Mouse (Mus musculus) G1E (cell line): ENCODE data around the gene Fbxw11. TPM values are rescaled to one million over a fixed set of nuclear protein-coding genes. Genes with fewer than 3 reads are reported as not detected.

Source experiments
- ATAC-seq: 2 replicates; pipeline ENCODE4 v1.8.0; 2016; ENCODE audit warnings: mild to moderate bottlenecking; ENCODE audit not compliant: insufficient number of reproducible peaks, poor library complexity, low FRiP score, severe bottlenecking; ENCODE audit errors: extremely low read depth
- DNase-seq: peaks from one replicate; pipeline ENCODE4 v3.0.0; 2012; ENCODE audit warnings: low spot score
- H3K27me3 ChIP-seq: 2 replicates; pipeline ENCODE4 v1.6.1; 2012; ENCODE audit warnings: mild to moderate bottlenecking, low read length, inconsistent platforms; ENCODE audit not compliant: insufficient read depth
- H3K36me3 ChIP-seq: replicated peaks from 2 replicates; pipeline ENCODE3; 2012; ENCODE audit warnings: mild to moderate bottlenecking, inconsistent platforms
- H3K4me1 ChIP-seq: 2 replicates; pipeline ENCODE4 v1.6.1; 2012; ENCODE audit warnings: low read depth, low read length, inconsistent platforms, mixed read lengths; ENCODE audit not compliant: insufficient read depth
- H3K4me3 ChIP-seq: 2 replicates; pipeline ENCODE4 v1.5.1; 2012; ENCODE audit warnings: low read depth, mild to moderate bottlenecking, inconsistent platforms, low read length, moderate library complexity, mixed read lengths
- H3K9me3 ChIP-seq: replicated peaks from 2 replicates; pipeline ENCODE4 v1.6.1; 2012; ENCODE audit warnings: inconsistent platforms
- CTCF ChIP-seq: IDR thresholded peaks from 2 replicates; pipeline ENCODE4 v1.5.1; 2012; ENCODE audit warnings: low read depth, low read length, inconsistent platforms, mixed read lengths
- GATA1 ChIP-seq: IDR thresholded peaks from 2 replicates; pipeline ENCODE4 v1.6.1; 2012; ENCODE audit warnings: borderline replicate concordance, low read length, inconsistent platforms, mixed read lengths
- GATA2 ChIP-seq: IDR thresholded peaks from 2 replicates; pipeline ENCODE4 v1.6.1; 2012; ENCODE audit warnings: low read depth, low read length, inconsistent platforms, borderline replicate concordance
- POLR2AphosphoS5 ChIP-seq: IDR thresholded peaks from 2 replicates; pipeline ENCODE4 v1.6.1; 2012; ENCODE audit warnings: low read depth, low read length, inconsistent platforms; ENCODE audit not compliant: insufficient replicate concordance
- TAL1 ChIP-seq: conservative IDR thresholded peaks from 2 replicates; pipeline ENCODE4 v1.6.1; 2012; ENCODE audit warnings: low read depth, low read length, inconsistent platforms, mixed read lengths
- polyA plus RNA-seq: library from polyadenylated mRNA; stranded (reverse); fragments of >175 nt; gene quantifications from 2 replicates; pipeline ENCODE4 v1.2.3, GENCODE M21; 2012
- total RNA-seq, 2 experiments: library from RNA; stranded (forward) in 1 of 2; stranded (reverse) in 1 of 2; fragments of 200-1000 nt in 1 of 2; fragments of >200 nt in 1 of 2; fragmentation: Nextera tagmentation in 1 of 2; gene quantifications; 2 replicates each; pipeline ENCODE4 v1.2.3; 2014 to 2017

Fbxw11 gene
- total and polyA plus RNA-seq, 3 experiments: 16.9 to 53.7 (median 39.8) TPM

DNA sequence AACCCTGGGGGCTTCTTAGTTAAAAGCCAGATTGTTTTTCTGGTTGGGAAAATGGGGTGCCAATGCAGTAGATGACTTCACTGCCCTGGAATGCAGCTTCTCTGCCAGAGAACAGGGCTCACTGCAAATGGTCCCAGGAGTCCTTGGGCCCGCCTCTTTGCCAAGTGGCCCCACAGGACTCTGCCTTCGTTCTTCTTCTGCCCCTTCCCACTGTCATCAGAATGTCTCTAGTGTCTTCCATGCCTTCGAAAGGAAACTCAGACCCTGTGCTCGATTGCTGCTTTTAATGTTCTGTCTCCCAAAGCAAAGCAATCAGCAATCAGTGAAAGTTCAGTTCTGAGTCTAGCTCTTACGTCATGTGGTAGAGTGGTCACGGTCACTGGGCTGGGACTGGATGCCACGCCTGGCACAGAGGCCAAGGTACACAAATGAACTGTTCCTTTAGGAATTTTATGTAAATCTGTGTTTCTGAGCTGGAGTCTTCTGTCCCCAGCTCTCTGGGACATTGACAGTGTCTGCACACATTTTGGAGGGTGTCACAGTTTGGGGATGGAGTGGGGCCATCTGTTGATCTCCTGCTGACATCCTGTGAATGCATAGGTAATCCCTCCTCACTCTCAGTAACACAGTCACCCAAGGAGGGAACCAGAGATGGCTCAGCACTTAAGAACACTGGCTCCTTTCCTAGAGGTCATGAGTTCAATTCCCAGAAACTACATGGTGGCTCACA lies 37.2 kb upstream of the Fbxw11 start:
- no peak for TF ChIP-seq CTCF
- no peak for TF ChIP-seq GATA2
- TF ChIP-seq POLR2AphosphoS5: no peak
- no peak for TF ChIP-seq TAL1
- Histone ChIP-seq H3K4me3 (no peak overlapping the region), H3K27me3 (no peaks in the 10 kb centered on the region), H3K36me3 (peaks cover 53% of the 10 kb centered on the region), H3K4me1 (0 out of 2 replicates have a peak, but pooled peaks cover 5% of the 10 kb centered on the region), H3K9me3 (no peaks in the 10 kb centered on the region)
- ATAC-seq (no peak), DNase-seq (no peak)

DNA sequence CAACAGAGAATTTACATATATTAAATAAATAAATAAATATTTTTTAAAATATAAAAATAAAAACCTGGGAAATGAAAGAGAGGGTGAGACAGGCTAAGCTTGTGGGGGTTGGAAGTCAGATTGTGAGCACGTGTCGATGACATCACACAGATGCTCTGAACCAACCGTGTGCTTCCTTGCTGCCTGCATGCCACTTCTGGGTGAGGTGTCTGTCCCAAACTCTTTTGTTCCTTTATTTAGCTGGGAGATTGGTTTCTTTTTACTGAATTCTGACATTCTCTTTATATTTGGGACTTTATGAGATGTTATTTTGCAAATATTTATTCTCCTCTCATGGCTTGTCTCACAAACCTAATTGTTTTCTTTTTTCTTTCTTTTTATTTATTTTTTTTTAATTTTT lies 36.6 kb upstream of the Fbxw11 start:
- no peaks in the 10 kb centered on the region for H3K27me3 ChIP-seq
- no peaks in the 10 kb centered on the region for H3K9me3 ChIP-seq
- no peak for ATAC-seq
- no peak overlapping the region for H3K4me3 ChIP-seq
- H3K4me1 ChIP-seq: 0 out of 2 replicates have a peak, but pooled peaks cover 5% of the 10 kb centered on the region
- peaks cover 53% of the 10 kb centered on the region for H3K36me3 ChIP-seq
- no peak for DNase-seq
- TF ChIP-seq GATA2 (no peak), POLR2AphosphoS5 (no peak), CTCF (no peak), TAL1 (no peak), GATA1 (no peak)

DNA sequence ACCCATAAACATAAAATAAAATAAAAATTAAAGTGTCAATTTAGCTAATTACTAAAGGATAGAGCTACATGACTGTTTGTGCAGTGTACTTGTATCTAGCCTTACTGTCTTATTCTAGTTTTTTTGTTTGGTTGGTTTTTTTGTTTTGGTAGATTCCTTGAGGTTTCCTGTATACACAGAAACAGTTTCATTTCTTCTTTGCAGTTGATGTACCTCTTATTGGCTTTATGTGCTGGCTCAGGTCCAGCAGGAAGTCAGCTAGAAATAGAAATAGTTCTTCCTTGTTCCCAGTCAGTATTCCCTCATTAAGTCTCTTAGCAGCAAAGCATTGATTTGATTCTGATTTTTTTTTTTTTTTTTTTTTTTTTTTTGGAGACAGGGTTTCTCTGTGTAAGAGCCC lies 35.2 kb upstream of the Fbxw11 start:
- Histone ChIP-seq H3K4me3 (no peak overlapping the region), H3K36me3 (peaks cover 56% of the 10 kb centered on the region), H3K27me3 (no peaks in the 10 kb centered on the region), H3K4me1 (no peaks in the 10 kb centered on the region), H3K9me3 (no peaks in the 10 kb centered on the region)
- DNase-seq (no peak), ATAC-seq (no peak)
- TF ChIP-seq TAL1 (no peak), CTCF (no peak), GATA2 (no peak), GATA1 (no peak), POLR2AphosphoS5 (no peak)

DNA sequence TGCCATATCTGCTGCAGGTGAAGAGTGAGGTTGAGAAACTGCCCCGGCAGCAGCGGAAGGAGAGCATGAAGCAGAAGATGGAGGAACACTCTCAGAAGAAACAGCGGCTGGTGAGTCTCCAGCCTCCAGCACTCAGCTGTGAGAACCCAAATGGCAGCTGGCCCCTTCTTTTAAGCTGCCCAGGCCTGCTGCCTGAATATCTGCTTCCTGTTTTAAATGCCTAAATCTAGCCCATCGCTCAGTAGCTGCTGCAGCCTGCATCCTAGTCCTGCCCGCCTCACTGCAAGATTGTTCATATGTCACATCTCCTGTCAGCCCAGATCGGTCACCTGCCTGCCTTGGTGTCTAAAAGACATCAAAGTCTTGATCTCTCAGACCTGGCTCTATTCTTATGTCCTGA lies 31.9 kb upstream of the Fbxw11 start:
- 0 out of 2 replicates have a peak, but pooled peaks cover under 1% of the 10 kb centered on the region for H3K4me1 ChIP-seq
- ATAC-seq (no peak), DNase-seq (no peak)
- H3K9me3 ChIP-seq: no peaks in the 10 kb centered on the region
- H3K36me3 ChIP-seq: peaks cover 61% of the 10 kb centered on the region
- H3K27me3 ChIP-seq: no peaks in the 10 kb centered on the region
- no peak overlapping the region for H3K4me3 ChIP-seq
- no peak for TF ChIP-seq CTCF
- no peak for TF ChIP-seq TAL1

DNA sequence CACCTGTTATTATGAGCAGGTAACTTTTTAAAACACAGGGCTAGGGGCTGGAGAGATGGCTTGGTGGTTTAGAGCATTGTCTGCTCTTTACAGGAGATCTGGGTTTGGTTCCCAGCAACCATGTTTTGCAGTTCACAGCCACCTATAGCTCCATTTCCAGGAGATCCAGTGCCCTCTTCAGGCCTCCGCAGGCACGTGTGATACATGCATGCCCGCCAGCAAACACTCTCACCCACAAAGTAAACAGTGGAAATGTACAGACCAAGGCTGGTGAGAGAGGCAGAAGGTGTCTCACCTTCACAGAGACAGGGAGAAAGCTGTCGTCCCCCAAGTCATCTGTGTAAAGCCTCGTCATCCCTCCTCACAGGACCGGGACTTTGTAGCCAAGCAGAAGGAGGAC lies 30.2 kb upstream of the Fbxw11 start:
- no peak for DNase-seq
- TF ChIP-seq POLR2AphosphoS5 (no peak), GATA2 (no peak), TAL1 (no peak), GATA1 (no peak), CTCF (no peak)
- H3K4me1 ChIP-seq: 0 out of 2 replicates have a peak, but pooled peaks cover 3% of the 10 kb centered on the region
- no peak for ATAC-seq
- H3K27me3 ChIP-seq: no peaks in the 10 kb centered on the region
- H3K4me3 ChIP-seq: no peak overlapping the region
- H3K36me3 ChIP-seq: peaks cover 74% of the 10 kb centered on the region
- no peaks in the 10 kb centered on the region for H3K9me3 ChIP-seq

DNA sequence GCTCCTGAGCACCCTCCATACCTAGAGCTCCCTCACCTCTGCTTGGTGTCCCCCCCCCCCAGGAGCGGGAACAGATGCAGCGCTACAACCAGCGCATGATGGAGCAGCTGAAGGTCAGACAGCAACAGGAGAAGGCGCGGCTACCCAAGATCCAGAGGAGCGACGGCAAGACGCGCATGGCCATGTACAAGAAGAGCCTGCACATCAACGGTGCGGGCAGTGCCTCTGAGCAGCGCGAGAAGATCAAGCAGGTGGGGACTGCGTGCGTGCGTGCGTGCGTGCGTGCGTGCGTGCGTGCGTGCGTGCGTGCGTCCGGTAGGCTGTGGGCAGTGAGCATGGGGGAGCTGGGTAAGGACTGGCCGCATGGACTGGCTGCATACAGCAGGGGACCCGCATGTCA lies 28.1 kb upstream of the Fbxw11 start:
- H3K4me3 ChIP-seq: no peak overlapping the region
- no peaks in the 10 kb centered on the region for H3K9me3 ChIP-seq
- H3K27me3 ChIP-seq: no peaks in the 10 kb centered on the region; the same call in 1 of the 2 replicates
- no peak for ATAC-seq
- H3K36me3 ChIP-seq: peaks cover 87% of the 10 kb centered on the region
- no peak for TF ChIP-seq GATA2
- TF ChIP-seq GATA1: no peak
- no peak for TF ChIP-seq CTCF
- no peak for TF ChIP-seq TAL1
- no peak for TF ChIP-seq POLR2AphosphoS5
- peaks cover 8% of the 10 kb centered on the region for H3K4me1 ChIP-seq
- DNase-seq: no peak
